Mouse (Mus musculus) ES-CJ7 (cell line): ENCODE data around the gene Pdk2.

Experiments used
- DNase-seq: peaks from one replicate; pipeline ENCODE4 v3.0.0; 2011; ENCODE audit warnings: low read depth, low spot score

Gene Pdk2

GRCm38 (mm10) chr11:94987851-94988250 is 53.3 kb downstream of the Pdk2 start:
- peak; percentile 58 for DNase-seq

- DNase-seq: peak; percentile 85
Observed at GRCm38 (mm10) chr11:94987341-94987740, 53.8 kb downstream of the Pdk2 start.

- DNase-seq: no peak
Observed at GRCm38 (mm10) chr11:94986435-94986834, 54.7 kb downstream of the Pdk2 start.

- DNase-seq: no peak
Observed at GRCm38 (mm10) chr11:94985822-94986221, 55.3 kb downstream of the Pdk2 start.

- no peak for DNase-seq
Observed at GRCm38 (mm10) chr11:94985140-94985539, 56.0 kb downstream of the Pdk2 start.

GRCm38 (mm10) chr11:94979462-94980179 is 61.5 kb downstream of the Pdk2 start:
- no peak for DNase-seq

- peak; percentile 96 for DNase-seq
Observed at GRCm38 (mm10) chr11:94978947-94979346, 62.2 kb downstream of the Pdk2 start.

- DNase-seq: no peak
Observed at GRCm38 (mm10) chr11:94978178-94978915, 62.8 kb downstream of the Pdk2 start.
